Mouse (Mus musculus) limb, embryonic 10.5 days (tissue): ENCODE data around the gene Gramd1a. TPM values are rescaled to one million over a fixed set of nuclear protein-coding genes. Genes with fewer than 3 reads are reported as not detected.

Source experiments
- polyA plus RNA-seq: library from polyadenylated mRNA; unstranded; fragments of >200 nt; fragmentation: Nextera tagmentation; extraction: Ambion mirVana; gene quantifications from 2 replicates; pipeline ENCODE4 v1.2.1, GENCODE M21; 2016

Gramd1a gene
- polyA plus RNA-seq, 1 experiment from 2014 or later: 106 TPM

Other genes starting within 250 kb of the Gramd1a start
- gene Mag, start 241.0 kb downstream of the Gramd1a start, polyA plus RNA-seq: 0.21 TPM in 1 of 2 replicates, not detected in the other
- gene Hamp2, start 231.2 kb downstream of the Gramd1a start, polyA plus RNA-seq: not detected in 2 replicates
- not detected in 2 replicates for gene Hamp, start 211.9 kb downstream of the Gramd1a start, polyA plus RNA-seq
- 28.7 and 33.5 TPM in 2 replicates for gene Usf2, start 199.1 kb downstream of the Gramd1a start, polyA plus RNA-seq
- gene Lsr, start 182.4 kb downstream of the Gramd1a start, polyA plus RNA-seq: 28.9 and 31.3 TPM in 2 replicates
- gene Fam187b, start 182.1 kb downstream of the Gramd1a start, polyA plus RNA-seq: 1.0 and 1.3 TPM in 2 replicates
- gene Fxyd5, start 113.4 kb downstream of the Gramd1a start, polyA plus RNA-seq: 8.0 and 8.1 TPM in 2 replicates
- gene Fxyd7, start 104.4 kb downstream of the Gramd1a start, polyA plus RNA-seq: 0.30 and 1.3 TPM in 2 replicates
- 6.2 and 7.7 TPM in 2 replicates for gene Fxyd1, start 98.7 kb downstream of the Gramd1a start, polyA plus RNA-seq
- 0.13 and 0.16 TPM in 2 replicates for gene Lgi4, start 96.6 kb downstream of the Gramd1a start, polyA plus RNA-seq
- 7.6 and 10.0 TPM in 2 replicates for gene Fxyd3, start 79.2 kb downstream of the Gramd1a start, polyA plus RNA-seq
- gene Hpn, start 40.6 kb downstream of the Gramd1a start, polyA plus RNA-seq: 3.1 TPM in 2 replicates
- 0.38 and 0.81 TPM in 2 replicates for gene Scn1b, start 28.9 kb downstream of the Gramd1a start, polyA plus RNA-seq
- gene Scgb2b2, start 134.6 kb upstream of the Gramd1a start, polyA plus RNA-seq: not detected in 2 replicates
- gene Scgb1b2, start 135.9 kb upstream of the Gramd1a start, polyA plus RNA-seq: not detected in 2 replicates
- gene Scgb2b3, start 206.2 kb upstream of the Gramd1a start, polyA plus RNA-seq: not detected in 2 replicates
- not detected in 2 replicates for gene Scgb1b3, start 219.7 kb upstream of the Gramd1a start, polyA plus RNA-seq